Mouse (Mus musculus) E14TG2a.4 (cell line): Measurements from ENCODE around the gene Npas2.

Source experiments
- H3K27me3 ChIP-seq: 2 replicates; pipeline ENCODE4 v1.6.1; 2014; ENCODE audit warnings: low read length, control low read depth; ENCODE audit not compliant: insufficient read depth
- H3K36me3 ChIP-seq: 2 replicates; pipeline ENCODE4 v1.6.1; 2014; ENCODE audit warnings: low read length, control low read depth; ENCODE audit not compliant: insufficient read depth
- H3K4me1 ChIP-seq: replicated peaks from 2 replicates; pipeline ENCODE4 v1.6.1; 2014; ENCODE audit warnings: low read depth, low read length, control low read depth
- H3K4me3 ChIP-seq: replicated peaks from 2 replicates; pipeline ENCODE4 v1.5.1; 2014; ENCODE audit warnings: mild to moderate bottlenecking, low read length
- H3K9me3 ChIP-seq: 2 replicates; pipeline ENCODE4 v1.6.1; 2014; ENCODE audit warnings: low read length, control low read depth
- CTCF ChIP-seq: conservative IDR thresholded peaks from 2 replicates; pipeline ENCODE4 v1.5.1; 2014; ENCODE audit warnings: low read length
- NANOG ChIP-seq: IDR thresholded peaks from 2 replicates; pipeline ENCODE4 v1.6.1; 2014; ENCODE audit warnings: borderline replicate concordance, low read length, mixed read lengths
- POU5F1 ChIP-seq: IDR thresholded peaks from 2 replicates; pipeline ENCODE4 v1.6.1; 2014; ENCODE audit warnings: low read length, borderline replicate concordance

The Npas2 gene

DNA sequence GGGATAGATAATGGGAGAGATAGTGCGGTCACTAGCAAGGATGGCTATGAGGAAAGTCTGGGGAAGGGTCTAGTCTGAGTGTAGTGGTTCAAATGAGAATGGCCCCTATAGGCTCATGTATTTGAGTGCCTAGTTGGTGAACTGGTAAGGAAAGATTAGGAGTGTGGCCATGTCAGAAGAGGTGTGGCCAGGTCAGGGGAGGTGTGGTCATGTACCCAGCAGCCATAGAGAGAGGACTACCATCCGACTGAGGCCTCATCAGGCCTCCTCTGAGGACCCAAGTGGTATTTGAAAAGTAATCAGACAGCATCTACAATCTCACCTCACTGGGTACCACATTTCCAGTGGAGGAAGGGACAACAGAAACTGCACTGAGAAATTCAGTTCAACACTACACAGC, 194.6 kb downstream of the Npas2 start:
- Histone ChIP-seq H3K36me3 (no peaks in the 10 kb centered on the region), H3K4me1 (peaks cover 8% of the 10 kb centered on the region), H3K4me3 (no peak overlapping the region), H3K9me3 (no peaks in the 10 kb centered on the region), H3K27me3 (no peaks in the 10 kb centered on the region)
- no peak for TF ChIP-seq CTCF
- TF ChIP-seq POU5F1 = no peak
- no peak for TF ChIP-seq NANOG

DNA sequence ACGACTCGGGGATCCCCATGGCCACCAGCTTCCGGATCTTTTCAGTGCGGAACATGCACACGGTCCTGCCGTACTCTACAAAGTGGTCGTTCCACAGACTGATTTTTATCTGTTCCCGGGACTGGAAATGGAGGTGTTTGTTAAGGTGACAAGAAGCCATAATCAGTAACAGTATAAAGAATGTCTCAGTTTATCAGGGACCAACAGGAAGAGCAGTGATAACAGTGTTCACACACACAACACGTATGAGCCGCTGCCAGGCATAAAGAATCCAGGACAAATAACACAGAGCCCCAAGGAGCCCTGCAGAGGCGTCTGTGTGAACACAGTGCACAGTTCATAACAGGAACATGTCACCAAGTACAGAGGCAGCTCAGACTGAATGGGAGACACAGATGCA, 195.8 kb downstream of the Npas2 start:
- no peak for TF ChIP-seq NANOG
- TF ChIP-seq CTCF = no peak
- H3K36me3 ChIP-seq = peaks cover 3% of the 10 kb centered on the region; the same call in 1 of the 2 replicates
- no peaks in the 10 kb centered on the region for H3K27me3 ChIP-seq
- H3K4me1 ChIP-seq = peaks cover 8% of the 10 kb centered on the region
- no peak overlapping the region for H3K4me3 ChIP-seq
- H3K9me3 ChIP-seq = no peaks in the 10 kb centered on the region

DNA sequence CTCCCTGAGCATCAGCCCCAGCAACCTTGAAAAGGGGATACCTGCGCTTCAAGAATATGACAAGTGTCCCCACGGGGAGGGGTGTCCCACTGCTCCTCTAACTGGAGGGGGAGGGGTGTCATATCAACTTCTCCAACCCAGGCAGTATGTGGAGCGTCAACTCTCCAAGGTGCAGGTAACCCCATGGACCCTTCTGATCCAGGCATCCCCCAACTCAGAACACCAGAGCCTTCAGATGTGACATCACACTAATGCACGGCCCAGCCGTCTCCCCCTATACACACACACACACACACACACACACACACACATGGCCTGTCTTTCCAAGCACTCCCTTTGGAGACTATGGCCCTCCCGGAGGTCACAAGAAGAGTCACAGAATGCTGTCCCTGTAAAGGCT, 198.1 kb downstream of the Npas2 start:
- TF ChIP-seq CTCF (no peak), POU5F1 (no peak)
- Histone ChIP-seq H3K4me3 (no peak overlapping the region), H3K27me3 (no peaks in the 10 kb centered on the region), H3K9me3 (no peaks in the 10 kb centered on the region), H3K4me1 (peaks cover 8% of the 10 kb centered on the region), H3K36me3 (peaks cover 7% of the 10 kb centered on the region; the same call in 1 of the 2 replicates)

DNA sequence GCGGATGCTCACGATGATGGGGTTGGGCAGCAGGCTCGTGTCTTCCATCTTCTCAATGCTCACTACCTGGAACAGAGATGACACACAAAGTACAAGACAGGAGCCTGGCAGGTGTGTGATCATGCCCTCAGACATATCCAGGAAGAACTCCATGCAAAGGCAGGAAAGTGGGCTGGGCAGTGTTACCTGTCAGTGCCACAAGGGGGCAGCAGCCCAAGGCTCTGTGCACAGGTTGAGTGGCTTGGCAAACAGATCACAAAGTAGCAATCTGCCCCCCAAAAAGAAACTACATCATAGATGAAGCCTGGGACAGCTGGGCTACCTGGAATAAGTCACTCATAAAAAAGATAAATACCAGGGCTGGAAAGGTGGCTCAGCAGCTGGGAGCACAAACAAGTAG, 198.7 kb downstream of the Npas2 start:
- H3K4me1 ChIP-seq = peaks cover 8% of the 10 kb centered on the region
- peaks cover 9% of the 10 kb centered on the region; the same call in 1 of the 2 replicates for H3K36me3 ChIP-seq
- no peak overlapping the region for H3K4me3 ChIP-seq
- TF ChIP-seq POU5F1 (no peak), CTCF (peak; percentile 98), NANOG (no peak)
- H3K27me3 ChIP-seq = no peaks in the 10 kb centered on the region
- H3K9me3 ChIP-seq = peaks cover 4% of the 10 kb centered on the region

DNA sequence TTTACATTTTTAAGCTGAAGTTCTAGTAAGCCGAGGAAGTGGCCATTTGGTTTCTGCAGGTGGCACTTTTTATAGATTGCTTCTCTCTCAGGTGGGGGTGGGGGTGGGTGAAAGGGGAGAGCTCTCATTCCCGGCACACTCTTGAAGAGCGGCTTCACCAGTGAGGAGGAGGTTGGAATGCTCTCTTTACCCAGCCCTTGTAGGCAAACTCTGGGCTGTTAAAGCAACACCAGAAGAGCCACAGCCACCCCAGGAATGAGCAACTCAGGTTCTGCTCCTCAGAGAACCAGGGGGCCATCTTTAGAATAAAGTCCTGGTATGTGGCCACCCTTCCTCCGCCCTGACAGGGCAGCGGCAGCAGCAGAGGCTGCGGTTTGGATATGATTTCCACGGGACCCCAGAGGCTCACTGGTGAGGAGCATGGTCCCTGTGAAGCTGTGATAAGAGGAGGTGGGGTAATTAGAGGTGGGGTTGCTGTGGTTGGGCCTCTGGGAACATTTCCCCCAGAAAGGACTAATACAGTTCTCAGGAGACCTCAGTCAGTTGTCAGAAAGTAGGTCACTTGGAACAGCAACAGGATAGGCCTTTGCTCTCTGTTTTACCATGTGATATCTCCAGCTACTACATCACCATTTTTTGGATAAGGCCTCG, 199.8 kb downstream of the Npas2 start:
- Histone ChIP-seq H3K4me3 (no peak overlapping the region), H3K4me1 (peaks cover 9% of the 10 kb centered on the region), H3K27me3 (no peaks in the 10 kb centered on the region), H3K9me3 (peaks cover 6% of the 10 kb centered on the region), H3K36me3 (peaks cover 9% of the 10 kb centered on the region; the same call in 1 of the 2 replicates)
- no peak for TF ChIP-seq NANOG
- TF ChIP-seq CTCF = no peak
- no peak for TF ChIP-seq POU5F1

DNA sequence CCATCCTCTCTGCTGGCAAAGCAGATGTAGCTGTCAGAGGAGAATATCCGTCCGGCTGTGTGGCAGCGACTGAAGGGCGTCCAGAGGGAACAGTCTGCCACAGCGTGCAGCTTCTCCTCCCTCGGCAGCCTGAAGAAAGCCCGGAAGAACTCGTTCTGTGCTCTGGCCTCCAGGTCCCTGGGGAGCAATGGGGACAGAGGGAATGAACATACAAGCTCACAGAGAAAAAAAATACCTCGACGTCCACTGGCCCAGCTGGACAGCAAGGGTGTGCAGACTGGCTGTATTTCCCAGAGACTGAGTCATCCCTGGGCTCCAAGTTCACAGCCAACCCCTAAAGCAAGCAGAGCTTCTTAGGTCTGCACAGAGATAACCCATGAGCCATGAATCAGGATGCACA, 200.6 kb downstream of the Npas2 start:
- no peaks in the 10 kb centered on the region for H3K27me3 ChIP-seq
- TF ChIP-seq POU5F1 (no peak), NANOG (no peak), CTCF (no peak)
- H3K4me3 ChIP-seq = no peak overlapping the region
- peaks cover 6% of the 10 kb centered on the region for H3K9me3 ChIP-seq
- H3K4me1 ChIP-seq = peaks cover 13% of the 10 kb centered on the region
- peaks cover 9% of the 10 kb centered on the region; the same call in 1 of the 2 replicates for H3K36me3 ChIP-seq

DNA sequence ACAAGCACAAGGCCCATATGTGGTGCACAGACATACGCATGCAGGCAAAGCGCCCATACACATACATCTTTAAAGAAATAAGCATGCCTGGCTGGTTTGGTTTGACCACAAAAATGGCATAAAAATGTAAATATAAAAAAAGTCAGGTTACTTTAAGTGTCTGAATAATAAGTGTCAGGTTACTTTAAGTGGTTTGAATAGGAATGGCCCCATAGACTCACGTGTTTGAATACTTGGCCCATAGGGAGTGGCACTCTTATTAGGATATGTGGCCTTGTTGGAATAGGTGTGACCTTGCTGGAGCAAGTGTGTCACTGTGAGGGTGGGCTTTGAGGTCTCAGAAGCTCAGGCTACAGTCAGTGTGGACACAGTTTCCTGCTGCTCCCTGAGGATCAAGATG, 201.1 kb downstream of the Npas2 start:
- Histone ChIP-seq H3K4me3 (no peak overlapping the region), H3K27me3 (no peaks in the 10 kb centered on the region), H3K4me1 (peaks cover 18% of the 10 kb centered on the region), H3K36me3 (peaks cover 9% of the 10 kb centered on the region; the same call in 1 of the 2 replicates), H3K9me3 (peaks cover 6% of the 10 kb centered on the region)
- TF ChIP-seq CTCF (no peak), POU5F1 (no peak), NANOG (no peak)

DNA sequence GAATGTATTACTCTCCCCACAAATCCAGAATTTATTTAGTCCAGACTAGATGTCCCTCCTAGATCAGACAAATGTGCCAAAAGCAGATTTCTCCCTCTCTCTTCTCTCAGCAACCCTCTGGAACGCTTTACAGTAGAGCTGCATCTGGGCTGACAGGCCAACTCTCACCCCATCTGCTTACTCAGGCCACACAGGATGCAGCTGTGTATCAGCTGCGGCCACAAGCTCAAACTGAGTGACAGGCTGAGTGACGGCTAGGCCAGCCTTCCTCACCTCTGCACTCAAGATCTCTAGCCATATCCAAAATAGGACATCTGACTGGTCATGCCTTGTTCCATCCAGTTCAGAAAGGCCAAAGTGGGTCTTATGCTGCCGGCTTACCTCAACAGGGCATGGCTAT, 202.8 kb downstream of the Npas2 start:
- Histone ChIP-seq H3K27me3 (no peaks in the 10 kb centered on the region), H3K9me3 (peaks cover 6% of the 10 kb centered on the region), H3K36me3 (peaks cover 9% of the 10 kb centered on the region; the same call in 1 of the 2 replicates), H3K4me1 (peaks cover 10% of the 10 kb centered on the region), H3K4me3 (no peak overlapping the region)
- TF ChIP-seq CTCF (no peak), NANOG (no peak), POU5F1 (no peak)

DNA sequence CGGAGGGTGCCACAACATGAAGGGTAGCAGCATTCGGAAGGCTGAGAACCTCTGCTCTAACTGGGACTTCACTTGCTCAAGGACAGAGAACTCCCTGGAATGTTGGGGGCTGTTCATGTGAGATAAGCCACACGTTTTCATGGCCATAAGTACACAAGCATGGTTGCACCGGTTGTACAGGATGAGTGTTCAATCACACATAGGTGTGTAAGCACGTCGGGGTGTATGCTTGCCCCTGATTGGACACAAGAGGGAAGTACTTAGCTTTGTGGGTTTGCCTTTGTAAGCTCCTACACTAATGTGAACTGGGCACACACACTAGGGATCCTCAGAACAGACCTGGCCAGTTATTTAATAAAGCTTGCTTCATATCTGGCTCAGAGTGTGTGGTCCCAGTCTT, 204.8 kb downstream of the Npas2 start:
- TF ChIP-seq NANOG = no peak
- no peak for TF ChIP-seq CTCF
- no peak for TF ChIP-seq POU5F1
- Histone ChIP-seq H3K4me1 (peaks cover 10% of the 10 kb centered on the region), H3K27me3 (no peaks in the 10 kb centered on the region), H3K9me3 (peaks cover 6% of the 10 kb centered on the region), H3K36me3 (peaks cover 20% of the 10 kb centered on the region), H3K4me3 (no peak overlapping the region)

DNA sequence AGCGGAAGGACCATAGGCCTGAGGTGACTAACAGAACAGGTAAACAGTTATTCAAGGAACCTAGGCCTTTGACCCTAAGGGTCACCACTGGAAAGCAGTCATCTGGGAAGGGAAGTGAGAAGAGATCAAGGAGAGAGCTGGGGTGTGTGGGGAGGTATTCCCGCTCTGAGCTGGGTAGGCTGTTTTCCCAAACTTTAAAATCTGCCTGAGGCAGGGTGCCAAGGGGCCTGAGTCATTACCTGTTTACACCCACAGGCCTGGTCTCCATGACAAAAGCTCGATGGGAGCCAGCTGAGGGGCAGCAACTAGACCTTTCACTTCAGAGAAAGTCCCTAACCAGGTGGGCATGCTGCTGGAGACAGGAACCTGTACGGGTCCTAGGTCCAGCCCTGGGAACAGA, 205.7 kb downstream of the Npas2 start:
- H3K27me3 ChIP-seq = no peaks in the 10 kb centered on the region
- H3K4me3 ChIP-seq = no peak overlapping the region
- H3K9me3 ChIP-seq = peaks cover 6% of the 10 kb centered on the region
- peaks cover 17% of the 10 kb centered on the region for H3K36me3 ChIP-seq
- H3K4me1 ChIP-seq = peaks cover 10% of the 10 kb centered on the region
- no peak for TF ChIP-seq CTCF
- no peak for TF ChIP-seq POU5F1
- no peak for TF ChIP-seq NANOG
